Mouse (Mus musculus) ES-E14 (cell line): ENCODE measurements around the gene Mllt10.

Experiments
- MAFK ChIP-seq: IDR thresholded peaks from 2 replicates; pipeline ENCODE4 v1.6.1; 2014; ENCODE audit warnings: mild to moderate bottlenecking, low read depth, low read length, inconsistent platforms; ENCODE audit not compliant: insufficient read depth
- ZC3H11A ChIP-seq: IDR thresholded peaks from 2 replicates; pipeline ENCODE4 v1.6.1; 2012; ENCODE audit warnings: low read depth, mild to moderate bottlenecking, inconsistent platforms, low read length, borderline replicate concordance

- TF ChIP-seq MAFK = no peak
- no peak for TF ChIP-seq ZC3H11A
These were observed 9.4 kb downstream of the Mllt10 start for GRCm38 (mm10) chr2:18064356-18064858.
